Mouse (Mus musculus): ENCODE measurements at regions not wholly inside any gene's neighbourhood (a gene's known extent, or its start where the extent isn't known, plus 50 kb on each side); places are given as distances from the start of the nearest gene placed in this dataset.

DNA sequence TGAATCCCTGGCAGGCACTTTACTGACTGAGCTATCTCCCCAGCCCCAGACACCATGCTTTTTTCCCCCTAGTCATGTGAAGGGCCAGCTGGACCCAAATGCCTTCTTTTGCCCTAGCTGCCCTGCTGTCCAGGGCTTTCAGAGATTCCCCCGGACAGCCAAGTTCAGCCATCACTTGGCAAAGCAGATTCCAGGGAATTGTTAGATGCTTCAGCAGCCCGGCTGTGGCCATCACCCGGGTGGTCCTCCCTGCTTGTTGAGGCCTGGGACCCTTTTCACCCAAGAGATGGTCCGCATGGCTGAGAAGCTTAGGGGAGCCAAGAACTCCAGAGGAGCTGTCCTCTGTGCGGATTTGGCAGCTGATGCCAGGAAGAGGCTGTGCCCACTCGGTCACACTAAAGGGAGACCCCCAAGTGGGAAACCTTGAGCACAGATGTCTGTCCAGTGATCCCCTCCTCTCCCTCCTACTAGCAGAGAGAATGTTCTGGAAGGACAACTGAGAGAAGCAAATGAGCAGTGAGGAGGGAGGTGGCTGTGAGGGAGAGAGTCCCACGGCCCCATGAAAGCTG, 61.8 kb upstream of the Gli2 start:
- DNase-seq, result no peak

DNA sequence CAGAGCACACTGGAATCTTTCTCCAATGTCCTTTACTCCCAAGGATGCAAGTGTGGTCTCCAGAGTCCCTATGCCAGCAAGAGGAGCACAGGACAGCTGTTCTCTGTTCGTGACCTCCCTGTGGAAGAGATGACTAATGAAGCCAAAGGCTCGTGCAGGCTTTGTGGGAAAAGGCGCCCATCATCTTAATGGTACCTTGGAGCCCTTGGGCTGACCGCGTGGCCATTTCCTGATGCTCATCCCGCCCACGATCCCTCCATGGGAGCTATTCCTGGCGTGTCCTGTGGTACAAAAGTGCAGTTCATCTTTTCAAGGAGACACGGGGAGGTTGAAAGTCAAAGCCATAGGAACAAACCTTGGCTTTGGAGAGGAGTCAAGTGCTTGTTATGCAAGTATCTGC, 55.2 kb upstream of the Gli2 start:
- no peak for DNase-seq

DNA sequence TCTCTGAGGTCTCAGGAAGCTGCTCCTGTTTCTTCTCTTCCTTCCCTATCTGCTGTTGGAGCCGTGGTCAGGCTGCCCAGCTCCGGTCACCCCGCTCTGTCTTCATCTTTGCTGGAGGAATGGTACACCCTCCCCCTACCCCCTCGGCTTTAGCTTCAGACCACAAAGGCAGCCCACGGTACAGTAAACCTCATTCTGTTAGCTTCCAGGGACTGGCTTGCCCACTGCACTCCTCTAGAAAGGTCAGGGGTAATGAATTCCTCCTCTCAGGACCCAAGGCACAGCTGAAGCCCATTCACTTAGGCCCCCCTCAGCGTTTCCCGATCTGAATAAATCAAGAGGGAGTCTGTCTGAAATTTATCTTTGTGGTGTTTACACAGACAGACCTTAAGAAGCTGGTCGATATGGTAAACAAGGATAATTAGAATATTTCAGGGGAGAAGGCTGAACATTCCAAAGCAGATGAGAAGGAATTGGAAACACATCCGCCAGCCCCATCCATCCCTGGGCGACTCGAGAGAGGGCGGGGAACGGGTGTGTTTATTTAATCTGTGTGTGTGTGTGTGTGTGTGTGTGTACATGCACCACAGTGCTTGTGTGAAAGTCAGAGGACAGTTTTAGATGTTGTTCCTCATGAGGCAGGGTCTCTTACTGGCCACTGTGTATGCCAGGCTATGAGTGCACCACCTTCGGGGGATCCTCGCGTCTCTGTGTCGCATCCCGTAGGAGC, 53.0 kb upstream of the Gli2 start:
- DNase-seq, result no peak
